Mouse (Mus musculus): ENCODE data around the gene Plppr4.

Gene Plppr4

GRCm38 (mm10) chr3:117294308-117294925 lies 66.3 kb downstream of the Plppr4 start:
- DNase-seq (ENCODE audit: low spot score in 2 of 2) = no peak

All from spleen, postnatal 36 days (tissue).